ENCODE assay signal across 14 mouse cellular contexts in genomic region chr1:64311371-64311770, GRCm38 (mm10).
"Had no signal": no experiment of that assay in that cellular context is flagged by ENCODE, and none has a peak within 500 bp of the region (broad histone marks: within the 10 kb centered on the region; RNA-seq: fewer than 3 reads in every experiment).

No protein-coding gene starts in this region.

- H3K36me3 ChIP-seq: limb, embryonic 15.5 days; liver, embryonic 12.5 days had no signal

- H3K4me2 ChIP-seq: limb, embryonic 15.5 days; liver, embryonic 12.5 days; lung, embryonic 14.5 days had no signal

- H3K4me1 ChIP-seq: limb, embryonic 15.5 days; liver, embryonic 12.5 days had no signal

- ATAC-seq: liver, embryonic 12.5 days had no signal

- H3K9me3 ChIP-seq: limb, embryonic 15.5 days; liver, embryonic 12.5 days; megakaryocyte, embryonic 14.5 days had no signal

- H3K4me3 ChIP-seq: limb, embryonic 15.5 days; liver, embryonic 12.5 days; megakaryocyte, embryonic 14.5 days; myocyte had no signal

- DNase-seq: kidney, adult 2 months; kidney, postnatal 25 days; layer of hippocampus, adult 9-11 months; layer of hippocampus, postnatal 36 days; lung, embryonic 14.5 days; lung, postnatal 10 days; lung, postnatal 4 days; right cerebral cortex, adult 18-20 months; right cerebral cortex, postnatal 25 days; thymus, postnatal 36 days had no signal

- H3K9ac ChIP-seq: limb, embryonic 15.5 days; liver, embryonic 12.5 days; lung, embryonic 14.5 days had no signal

- H3K27ac ChIP-seq: limb, embryonic 15.5 days; liver, embryonic 12.5 days had no signal

- H3K27me3 ChIP-seq: limb, embryonic 15.5 days; liver, embryonic 12.5 days; megakaryocyte, embryonic 14.5 days had no signal
